Mouse (Mus musculus) brain, adult 2 months (tissue): ENCODE measurements at regions not wholly inside any gene's neighbourhood (a gene's known extent, or its start where the extent isn't known, plus 50 kb on each side); places are given as distances from the start of the nearest gene placed in this dataset.
A peak's percentile ranks its signal among the peaks of the same experiment; 100 is the strongest.

Source experiments
- DNase-seq: peaks from one replicate; pipeline ENCODE4 v3.0.0; 2011; ENCODE audit warnings: low read depth, low spot score

GRCm38 (mm10) chr2:97965211-97965610, 696.8 kb upstream of the Gm10801 start:
- no peak for DNase-seq

GRCm38 (mm10) chr2:97975486-97975885, 686.6 kb upstream of the Gm10801 start:
- DNase-seq = no peak

GRCm38 (mm10) chr2:97990666-97991065, 671.4 kb upstream of the Gm10801 start:
- DNase-seq = peak; percentile 18

GRCm38 (mm10) chr2:98031956-98032355, 630.1 kb upstream of the Gm10801 start:
- no peak for DNase-seq

GRCm38 (mm10) chr2:98038760-98039159, 623.3 kb upstream of the Gm10801 start:
- DNase-seq = no peak
